Mouse (Mus musculus) duodenum, adult 2 months (tissue): Measurements from ENCODE around the gene Pxn. TPM values are rescaled to one million over a fixed set of nuclear protein-coding genes. Genes with fewer than 3 reads are reported as not detected.

Source experiments
- polyA plus RNA-seq: library from polyadenylated mRNA; depleted of rRNA; stranded (reverse); fragments of >200 nt; gene quantifications from 2 replicates; pipeline ENCODE4 v1.2.3, GENCODE M21; 2012; ENCODE audit warnings: low replicate concordance; rRNA removed

The Pxn gene
- polyA plus RNA-seq = 122 and 147 TPM in 2 replicates

GRCm38 (mm10) chr5:115506454-115507201 is at the start of gene Pxn:
Gene Pxn, plus strand, starts transcription at chr5:115506676.

GRCm38 (mm10) chr5:115465642-115466420 is 40.6 kb upstream of the Pxn start, which contains the start of gene Pla2g1b:
Gene Pla2g1b, plus strand, starts transcription at chr5:115466262.

GRCm38 (mm10) chr5:115483947-115484920 is 22.2 kb upstream of the Pxn start, which contains the start of gene Sirt4:
Gene Sirt4, minus strand, starts transcription at chr5:115484725.

GRCm38 (mm10) chr5:115559237-115560101 is 53.0 kb downstream of the Pxn start, which contains the start of gene Rplp0:
Gene Rplp0, plus strand, starts transcription at chr5:115559467.

GRCm38 (mm10) chr5:115564737-115565393 is 58.4 kb downstream of the Pxn start, which contains the start of gene Gcn1l1:
Gene Gcn1l1, plus strand, starts transcription at chr5:115565254.

Other genes starting within 250 kb of the Pxn start
- 116 and 207 TPM in 2 replicates for gene Rnf10, start 233.8 kb upstream of the Pxn start, polyA plus RNA-seq
- 5.3 and 8.8 TPM in 2 replicates for gene Coq5, start 227.0 kb upstream of the Pxn start, polyA plus RNA-seq
- gene Dynll1, start 205.7 kb upstream of the Pxn start, polyA plus RNA-seq = 36.5 and 44.0 TPM in 2 replicates
- 13.2 and 25.7 TPM in 2 replicates for gene Srsf9, start 179.5 kb upstream of the Pxn start, polyA plus RNA-seq
- gene Gatc, start 165.5 kb upstream of the Pxn start, polyA plus RNA-seq = 3.6 and 4.6 TPM in 2 replicates
- gene Triap1, start 165.5 kb upstream of the Pxn start, polyA plus RNA-seq = 4.4 and 5.8 TPM in 2 replicates
- gene Cox6a1, start 157.7 kb upstream of the Pxn start, polyA plus RNA-seq = 4,451 and 10,335 TPM in 2 replicates
- 10.6 and 14.7 TPM in 2 replicates for gene Msi1, start 77.1 kb upstream of the Pxn start, polyA plus RNA-seq
- gene Pla2g1b, start 40.4 kb upstream of the Pxn start, polyA plus RNA-seq = 7.9 and 176 TPM in 2 replicates
- 15.8 and 17.5 TPM in 2 replicates for gene Sirt4, start 22.0 kb upstream of the Pxn start, polyA plus RNA-seq
- gene Rplp0, start 52.8 kb downstream of the Pxn start, polyA plus RNA-seq = 1,282 and 1,897 TPM in 2 replicates
- gene Gcn1l1, start 58.6 kb downstream of the Pxn start, polyA plus RNA-seq = 18.8 and 34.4 TPM in 2 replicates
- 59.3 and 61.3 TPM in 2 replicates for gene Rab35, start 125.2 kb downstream of the Pxn start, polyA plus RNA-seq
- 10.0 and 12.0 TPM in 2 replicates for gene Bicdl1, start 224.9 kb downstream of the Pxn start, polyA plus RNA-seq